Mouse (Mus musculus): ENCODE data around the gene Sfxn3. TPM values are rescaled to one million over a fixed set of nuclear protein-coding genes. Genes with fewer than 3 reads are reported as not detected.
A peak's percentile ranks its signal among the peaks of the same experiment; 100 is the strongest.

The Sfxn3 gene
- polyA plus RNA-seq, 1 experiment from 2014 or later: 4.1 TPM

DNA sequence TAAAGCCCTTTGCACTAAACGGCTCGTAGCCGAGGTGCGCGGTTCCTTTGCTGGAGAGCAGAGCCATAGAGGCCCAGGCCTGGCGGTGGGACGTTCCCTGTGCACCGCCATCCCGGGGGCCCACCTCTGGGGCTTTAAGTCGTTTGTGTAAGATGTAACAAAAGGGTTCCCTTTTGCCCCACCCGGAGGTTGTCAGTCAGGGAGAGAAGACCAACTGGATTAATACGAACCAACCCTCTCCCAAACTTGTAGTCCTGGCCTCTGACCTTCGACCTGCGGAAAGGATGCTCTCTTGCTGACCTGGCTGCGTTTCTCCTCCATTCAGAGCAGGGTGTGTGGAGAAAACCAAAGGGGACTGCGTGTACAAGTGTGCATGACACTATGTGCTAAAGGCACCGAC lies 33.4 kb downstream of the Sfxn3 start:
- 3% methylated on average over 17 of the region's 17 CpGs for WGBS (ENCODE audit: insufficient replicate concordance)
- H3K9ac ChIP-seq: no peak overlapping the region

GRCm38 (mm10) chr19:45081279-45081678 lies 34.0 kb downstream of the Sfxn3 start:
- H3K4me1 ChIP-seq: peaks cover 35% of the 10 kb centered on the region
- no peak overlapping the region for H3K4me3 ChIP-seq
- no peaks in the 10 kb centered on the region for H3K9me3 ChIP-seq (replicated peaks)
- H3K36me3 ChIP-seq: no peaks in the 10 kb centered on the region
- no peak for ATAC-seq
- H3K27ac ChIP-seq: no peak overlapping the region
- 0% methylated on average over 5 of the region's 5 CpGs for WGBS (ENCODE audit: insufficient replicate concordance)
- H3K27me3 ChIP-seq (replicated peaks): peaks cover 99% of the 10 kb centered on the region
- H3K9ac ChIP-seq: no peak overlapping the region
- H3K4me2 ChIP-seq: 0 out of 2 replicates have a peak overlapping the region, but pooled peaks have one; percentile 52

More for the DNA sequence above, 33.4 kb downstream of the Sfxn3 start:
- H3K4me3 ChIP-seq: peak overlapping the region; percentile 35; the same call in 1 of the 2 replicates
- no peaks in the 10 kb centered on the region for H3K36me3 ChIP-seq
- peak overlapping the region; percentile 52 for H3K4me2 ChIP-seq
- no peak overlapping the region for H3K27ac ChIP-seq
- peaks cover 99% of the 10 kb centered on the region for H3K27me3 ChIP-seq (replicated peaks)
- H3K9me3 ChIP-seq (replicated peaks): no peaks in the 10 kb centered on the region
- peaks cover 40% of the 10 kb centered on the region for H3K4me1 ChIP-seq
- no peak for ATAC-seq

GRCm38 (mm10) chr19:45081841-45082550 lies 34.7 kb downstream of the Sfxn3 start:
- H3K27ac ChIP-seq: no peak overlapping the region
- peaks cover 27% of the 10 kb centered on the region for H3K4me1 ChIP-seq
- no peaks in the 10 kb centered on the region for H3K9me3 ChIP-seq (replicated peaks)
- no peak overlapping the region for H3K9ac ChIP-seq
- H3K27me3 ChIP-seq (replicated peaks): peaks cover 99% of the 10 kb centered on the region
- no peak overlapping the region for H3K4me2 ChIP-seq
- WGBS (ENCODE audit: insufficient replicate concordance): 11% methylated on average over 11 of the region's 11 CpGs
- no peak overlapping the region for H3K4me3 ChIP-seq
- H3K36me3 ChIP-seq: no peaks in the 10 kb centered on the region
- no peak for ATAC-seq

DNA sequence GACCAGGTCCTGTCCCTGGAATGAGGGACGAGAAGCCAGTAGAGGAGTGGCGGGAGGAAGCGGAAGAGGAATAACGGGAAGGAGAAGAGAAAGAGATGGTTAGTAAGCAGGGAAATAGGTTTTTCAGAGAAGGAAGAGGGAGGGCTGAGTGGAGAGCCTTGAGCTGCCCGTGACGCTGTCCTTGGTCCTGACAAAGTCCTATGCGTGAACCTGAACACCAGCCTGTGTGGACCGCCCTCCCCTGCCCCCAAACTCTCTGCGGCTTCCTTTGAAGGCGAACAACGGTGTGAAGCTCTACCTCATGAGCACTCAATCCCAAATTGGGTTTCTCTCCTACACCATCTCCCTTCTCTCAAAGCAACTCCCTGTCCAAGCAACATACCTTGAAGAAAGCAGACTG lies 50.6 kb downstream of the Sfxn3 start:
- no peak for ATAC-seq
- Histone ChIP-seq H3K27me3 (replicated peaks) (peaks cover 31% of the 10 kb centered on the region), H3K27ac (no peak overlapping the region), H3K4me2 (no peak overlapping the region), H3K4me3 (no peak overlapping the region), H3K36me3 (no peaks in the 10 kb centered on the region), H3K4me1 (no peaks in the 10 kb centered on the region), H3K9ac (no peak overlapping the region), H3K9me3 (replicated peaks) (no peaks in the 10 kb centered on the region)
- 13% methylated on average over 11 of the region's 11 CpGs for WGBS (ENCODE audit: insufficient replicate concordance)

DNA sequence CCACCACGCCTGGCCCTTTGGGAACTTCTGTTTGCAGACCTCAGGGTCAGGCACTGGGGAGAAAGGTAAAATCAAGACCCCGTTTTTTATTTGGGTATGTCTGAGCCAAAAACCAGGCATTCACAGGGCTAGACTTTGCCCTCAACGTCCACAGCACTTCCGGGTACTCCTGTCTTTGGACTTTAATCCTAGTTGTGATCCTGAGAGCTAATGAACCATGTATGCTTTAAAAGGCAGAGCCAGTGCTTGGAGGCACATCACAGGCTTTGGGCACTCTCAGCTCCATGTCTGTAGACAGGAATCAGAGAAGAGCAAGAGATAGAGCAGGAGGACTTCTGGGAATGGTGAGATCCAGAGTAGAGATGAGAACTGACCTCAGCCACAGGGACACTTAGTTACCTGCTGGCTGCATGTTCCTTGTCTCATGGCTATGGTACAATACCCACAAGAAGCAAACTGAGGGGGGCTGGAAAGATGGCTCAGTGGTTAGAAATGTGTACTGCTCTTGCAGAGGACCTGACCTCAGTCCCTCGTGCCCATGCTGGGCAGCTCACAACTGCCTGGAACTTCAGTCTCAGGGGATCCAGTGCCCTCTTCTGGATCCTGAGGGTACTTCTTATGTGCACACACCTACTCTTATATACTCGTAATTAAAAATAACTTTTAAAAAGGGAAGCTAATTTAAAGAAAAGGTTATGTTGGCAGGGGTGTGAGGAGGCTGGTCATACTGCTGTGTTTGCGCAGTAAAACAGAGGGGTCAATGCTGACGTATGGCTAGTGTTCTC lies 53.4 kb downstream of the Sfxn3 start:
- Histone ChIP-seq H3K27me3 (replicated peaks) (peaks cover 59% of the 10 kb centered on the region), H3K9me3 (replicated peaks) (no peaks in the 10 kb centered on the region), H3K4me2 (no peak overlapping the region), H3K4me1 (no peaks in the 10 kb centered on the region), H3K36me3 (no peaks in the 10 kb centered on the region), H3K4me3 (no peak overlapping the region), H3K9ac (no peak overlapping the region), H3K27ac (no peak overlapping the region)
- no peak for ATAC-seq
- WGBS (ENCODE audit: insufficient replicate concordance): 53% methylated on average over 8 of the region's 8 CpGs

DNA sequence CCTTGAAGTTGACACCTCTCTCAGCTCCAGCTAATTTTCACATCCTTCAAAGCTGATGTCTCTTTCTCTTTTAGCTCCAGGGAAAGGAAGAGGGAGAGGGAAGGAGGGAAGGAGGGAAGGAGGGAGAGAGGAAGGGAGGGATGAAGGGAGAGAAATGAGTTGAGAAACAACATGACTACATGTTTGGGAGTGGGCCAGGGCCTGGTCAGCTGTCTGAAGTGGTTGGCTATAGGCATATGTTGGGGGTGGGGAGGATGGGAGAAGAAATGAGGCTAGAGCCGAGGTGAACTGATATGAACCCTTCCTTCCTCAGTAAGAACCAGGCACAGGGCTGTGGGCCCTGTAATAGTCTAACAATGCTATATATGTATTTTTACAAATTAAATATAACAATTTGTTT lies 58.3 kb downstream of the Sfxn3 start:
- H3K27ac ChIP-seq: no peak overlapping the region
- no peak overlapping the region for H3K4me3 ChIP-seq
- no peak overlapping the region for H3K9ac ChIP-seq
- no peak overlapping the region for H3K4me2 ChIP-seq
- no peak for ATAC-seq
- no peaks in the 10 kb centered on the region for H3K4me1 ChIP-seq
- H3K9me3 ChIP-seq (replicated peaks): no peaks in the 10 kb centered on the region
- WGBS (ENCODE audit: insufficient replicate concordance): 20% methylated on average over 1 of the region's 1 CpGs
- no peaks in the 10 kb centered on the region for H3K36me3 ChIP-seq
- peaks cover 58% of the 10 kb centered on the region for H3K27me3 ChIP-seq (replicated peaks)

Other genes with a start within 250 kb of the Sfxn3 start
- gene Slf2, start 116.4 kb upstream of the Sfxn3 start, polyA plus RNA-seq (2016; fragmentation: Nextera tagmentation; extraction: Ambion mirVana): 25.8 and 27.2 TPM in 2 replicates
- gene Sema4g, start 58.4 kb upstream of the Sfxn3 start, polyA plus RNA-seq (2016; fragmentation: Nextera tagmentation; extraction: Ambion mirVana): 2.4 TPM in 2 replicates
- gene Twnk, start 41.8 kb upstream of the Sfxn3 start, polyA plus RNA-seq (2016; fragmentation: Nextera tagmentation; extraction: Ambion mirVana): 18.5 and 20.9 TPM in 2 replicates
- gene Mrpl43, start 41.1 kb upstream of the Sfxn3 start, polyA plus RNA-seq (2016; fragmentation: Nextera tagmentation; extraction: Ambion mirVana): 45.8 and 47.6 TPM in 2 replicates
- gene Lzts2, start 33.1 kb upstream of the Sfxn3 start, polyA plus RNA-seq (2016; fragmentation: Nextera tagmentation; extraction: Ambion mirVana): 18.3 and 19.6 TPM in 2 replicates
- not detected in 2 replicates for gene Pdzd7, start 1.8 kb upstream of the Sfxn3 start, polyA plus RNA-seq (2016; fragmentation: Nextera tagmentation; extraction: Ambion mirVana)
- 0.18 and 0.35 TPM in 2 replicates for gene Kazald1, start 27.7 kb downstream of the Sfxn3 start, polyA plus RNA-seq (2016; fragmentation: Nextera tagmentation; extraction: Ambion mirVana)
- gene Tlx1, start 103.2 kb downstream of the Sfxn3 start, polyA plus RNA-seq (2016; fragmentation: Nextera tagmentation; extraction: Ambion mirVana): not detected in 2 replicates
- gene Lbx1, start 188.3 kb downstream of the Sfxn3 start, polyA plus RNA-seq (2016; fragmentation: Nextera tagmentation; extraction: Ambion mirVana): 0.07 and 0.08 TPM in 2 replicates